ENCODE assay signal across 10 mouse cellular contexts in genomic region chr2:50304824-50305577, GRCm38 (mm10). TPM values are rescaled to one million over a fixed set of nuclear protein-coding genes. Genes with fewer than 3 reads are reported as not detected.
A peak's percentile ranks its signal among the peaks of the same experiment; 100 is the strongest.
DNase-seq lines count a peak whose midpoint lies in the region; ATAC-seq and TF ChIP-seq lines count a peak whose summit lies in the region.
"Had no signal": no experiment of that assay in that cellular context is flagged by ENCODE, and none has a peak within 500 bp of the region (broad histone marks: within the 10 kb centered on the region; RNA-seq: fewer than 3 reads in every experiment).

No protein-coding gene starts in this region.

- H3K27ac ChIP-seq in forebrain, embryonic 13.5 days, result no peak overlapping the region
- H3K27ac ChIP-seq in forebrain, embryonic 10.5 days, result no peak overlapping the region
- H3K27ac ChIP-seq in liver, adult 2 months (replicated peaks; ENCODE audit: insufficient read depth, low read depth, low read length), result peak overlapping the region; percentile 84
- H3K27ac ChIP-seq in liver, embryonic 12.5 days, result no peak overlapping the region
- H3K27ac ChIP-seq: macrophage had no signal

- no peaks in the 10 kb centered on the region; the same call in 1 of the 2 replicates for H3K79me2 ChIP-seq in liver, adult 2 months (ENCODE audit: control insufficient read depth, insufficient read depth, low read length)

- H3K4me3 ChIP-seq in forebrain, embryonic 13.5 days, result no peak overlapping the region
- H3K4me3 ChIP-seq in forebrain, embryonic 10.5 days, result no peak overlapping the region
- peak overlapping the region; percentile 33; the same call in 1 of the 2 replicates for H3K4me3 ChIP-seq in liver, adult 2 months (ENCODE audit: insufficient read depth, low read depth, low read length)
- H3K4me3 ChIP-seq in liver, embryonic 12.5 days, result no peak overlapping the region
- no peak overlapping the region for H3K4me3 ChIP-seq in lung, adult 2 months (replicated peaks; ENCODE audit: extremely low read depth, low read depth, low read length)

- no peak overlapping the region for H3K4me2 ChIP-seq in forebrain, embryonic 13.5 days
- no peak overlapping the region for H3K4me2 ChIP-seq in liver, embryonic 12.5 days

- CTCF ChIA-PET in Patski (lab: Charles Lee), result interaction anchor here (0.8 to 2.7 kb wide), 3 partner anchors 11 to 541 kb away, joined by 3 to 8 read pairs (median 3); no protein-coding TSS in a partner anchor

- H3K27me3 ChIP-seq in forebrain, embryonic 13.5 days, result no peaks in the 10 kb centered on the region
- H3K27me3 ChIP-seq in forebrain, embryonic 10.5 days (ENCODE audit: poor library complexity, severe bottlenecking), result no peaks in the 10 kb centered on the region
- no peaks in the 10 kb centered on the region for H3K27me3 ChIP-seq in liver, adult 2 months (ENCODE audit: control insufficient read depth, insufficient read depth, low read length)
- no peaks in the 10 kb centered on the region for H3K27me3 ChIP-seq in liver, embryonic 12.5 days (replicated peaks)
- H3K27me3 ChIP-seq in Patski, result no peaks in the 10 kb centered on the region

- no peak for TF ChIP-seq POLR2A in liver, adult 2 months (IDR thresholded peaks at IDR 0.05; ENCODE audit: extremely low read depth, insufficient read depth, low read length)
- no peak for TF ChIP-seq POLR2A in lung, adult 2 months (IDR thresholded peaks at IDR 0.05; ENCODE audit: borderline replicate concordance, extremely low read depth, low read depth, low read length)

- H3K36me3 ChIP-seq in forebrain, embryonic 13.5 days (ENCODE audit: poor library complexity, severe bottlenecking), result no peaks in the 10 kb centered on the region
- no peaks in the 10 kb centered on the region for H3K36me3 ChIP-seq in forebrain, embryonic 10.5 days (replicated peaks)
- no peaks in the 10 kb centered on the region for H3K36me3 ChIP-seq in liver, adult 2 months (ENCODE audit: control insufficient read depth, insufficient read depth, low read length)
- no peaks in the 10 kb centered on the region for H3K36me3 ChIP-seq in liver, embryonic 12.5 days

- WGBS in forebrain, embryonic 13.5 days, result 80% methylated on average over 1 of the region's 1 CpGs
- 94% methylated on average over 1 of the region's 1 CpGs for WGBS in forebrain, embryonic 10.5 days
- WGBS in liver, adult 2 months, result 21% methylated on average over 1 of the region's 1 CpGs
- WGBS in liver, embryonic 12.5 days (ENCODE audit: insufficient replicate concordance), result 43% methylated on average over 1 of the region's 1 CpGs
- WGBS in lung, adult 2 months, result 68% methylated on average over 1 of the region's 1 CpGs

- DNase-seq in forebrain, embryonic 10.5 days (ENCODE audit: extremely low spot score, low spot score), result no peak
- DNase-seq in liver, adult 2 months (ENCODE audit: extremely low read depth, low read depth, low spot score), result peak; percentile 98
- DNase-seq in Patski (ENCODE audit: low read depth, low spot score), result no peak
- DNase-seq in lung, adult 2 months, result no peak
- DNase-seq in ovary, postnatal 14 days (ENCODE audit: low spot score), result no peak
- DNase-seq: right cerebral cortex, postnatal 25 days had no signal

- POLR2A ChIA-PET in Patski (lab: Charles Lee), result no interaction called here

- ATAC-seq in forebrain, embryonic 13.5 days, result peak; percentile 43; the same call in 1 of the 2 replicates
- no peak for ATAC-seq in liver, embryonic 12.5 days
- ATAC-seq in Patski, result no peak
- peak; percentile 65; the same call in 1 of the 2 replicates for ATAC-seq in megakaryocyte-erythroid progenitor cell, adult 5-6 weeks (replicated peaks; ENCODE audit: low FRiP score, low TSS enrichment, poor library complexity, severe bottlenecking)

- in situ Hi-C loops in Patski (cut with MboI; ENCODE audit: low pct_unique_long_range_greater_than_20kb), result loop anchor here (5.0 to 25.0 kb wide), 9 partner anchors 282 to 1607 kb away; partner anchors contain the start of gene Rnd3

- no peaks in the 10 kb centered on the region for H3K4me1 ChIP-seq in forebrain, embryonic 13.5 days
- H3K4me1 ChIP-seq in forebrain, embryonic 10.5 days, result no peaks in the 10 kb centered on the region; the same call in 1 of the 2 replicates
- peaks cover 11% of the 10 kb centered on the region for H3K4me1 ChIP-seq in liver, adult 2 months (ENCODE audit: control insufficient read depth, insufficient read depth, low read length)
- no peaks in the 10 kb centered on the region for H3K4me1 ChIP-seq in liver, embryonic 12.5 days
- H3K4me1 ChIP-seq in lung, adult 2 months (ENCODE audit: control insufficient read depth, insufficient read depth, low read length), result no peaks in the 10 kb centered on the region

- 0 out of 2 replicates have a peak, but pooled peaks have one; percentile 4 for TF ChIP-seq CTCF in liver, adult 2 months (IDR thresholded peaks at IDR 0.05; ENCODE audit: low read depth, low read length)
- peak; percentile 68 for TF ChIP-seq CTCF in Patski (IDR thresholded peaks at IDR 0.05)
- TF ChIP-seq CTCF in lung, adult 2 months (IDR thresholded peaks at IDR 0.05; ENCODE audit: insufficient read depth, low read length), result no peak

- H3K9ac ChIP-seq in forebrain, embryonic 13.5 days, result no peak overlapping the region
- no peak overlapping the region for H3K9ac ChIP-seq in liver, adult 2 months (ENCODE audit: low read depth, low read length)
- H3K9ac ChIP-seq in liver, embryonic 12.5 days, result no peak overlapping the region

- no peaks in the 10 kb centered on the region for H3K9me3 ChIP-seq in forebrain, embryonic 13.5 days (replicated peaks)
- no peaks in the 10 kb centered on the region; the same call in 1 of the 2 replicates for H3K9me3 ChIP-seq in forebrain, embryonic 10.5 days
- no peaks in the 10 kb centered on the region for H3K9me3 ChIP-seq in liver, embryonic 12.5 days (replicated peaks)

RNA-seq across cellular contexts. Expression of gene Mmadhc, which starts 8.4 kb away (rescaled TPM):
- 162 and 168 TPM in 2 replicates for polyA plus RNA-seq in forebrain, embryonic 13.5 days (2015; fragmentation: Nextera tagmentation; extraction: Ambion mirVana)
- polyA plus RNA-seq in forebrain, embryonic 10.5 days (2016; fragmentation: Nextera tagmentation; extraction: Ambion mirVana), result 153 and 155 TPM in 2 replicates
- 72.1 and 74.2 TPM in 2 replicates for total RNA-seq in liver, adult 2 months (2014; rRNA removed)
- polyA plus RNA-seq in liver, adult 2 months (2012; rRNA removed), result 37.9 and 47.9 TPM in 2 replicates
- 109 TPM in 2 replicates for polyA plus RNA-seq in liver, embryonic 12.5 days (2016; fragmentation: Nextera tagmentation; extraction: Ambion mirVana)
- polyA plus RNA-seq in Patski (2021), result 116 TPM
- 72.5 and 106 TPM in 2 replicates for total RNA-seq in megakaryocyte-erythroid progenitor cell, adult 5-6 weeks (2014; fragmentation: Nextera tagmentation)
- 114 and 131 TPM in 2 replicates for total RNA-seq in megakaryocyte-erythroid progenitor cell, adult 5-6 weeks (2017)
- polyA plus RNA-seq in lung, adult 2 months (2012; rRNA removed), result 28.6 and 36.3 TPM in 2 replicates

Comparison
In these comparisons a context has a peak if more than half of its experiments do, and no peak if none do; other contexts are left out.
1. ATAC-seq: peak in forebrain, embryonic 13.5 days (single experiment) and megakaryocyte-erythroid progenitor cell, adult 5-6 weeks (single experiment); none in liver, embryonic 12.5 days (single experiment) and Patski (single experiment).